Mouse (Mus musculus): ENCODE data around the gene Slc22a15.

Slc22a15 gene

GRCm38 (mm10) chr3:101923843-101924740, at the start of gene Slc22a15:
TSS of gene Slc22a15 (minus strand) at chr3:101924453.
- DNase-seq (ENCODE audit: low read depth, low spot score): no peak

- no peak for DNase-seq (ENCODE audit: low read depth, low spot score)
Observed at GRCm38 (mm10) chr3:101966825-101967558, 42.7 kb upstream of the Slc22a15 start.

GRCm38 (mm10) chr3:101964352-101964751, 40.1 kb upstream of the Slc22a15 start:
- no peak for DNase-seq (ENCODE audit: low read depth, low spot score)

DNA sequence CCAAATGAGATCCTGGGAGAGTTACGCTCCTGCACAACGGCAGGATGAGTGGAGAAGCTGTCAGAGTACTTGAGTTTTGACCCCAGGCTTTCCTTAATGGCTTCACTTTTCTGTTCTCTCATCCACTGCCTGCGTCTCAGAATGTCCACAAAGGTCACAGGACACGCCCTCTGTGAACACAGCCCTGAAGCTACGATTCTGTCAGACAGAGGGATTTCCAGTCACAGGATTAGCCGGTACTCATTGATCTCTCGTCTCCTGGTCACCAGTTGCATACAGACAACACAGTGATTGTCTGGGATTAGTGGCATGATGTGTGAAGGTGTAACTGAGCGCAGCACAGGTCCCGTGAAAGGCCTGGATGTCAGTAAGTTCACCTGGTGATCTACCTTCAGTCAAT, 39.2 kb upstream of the Slc22a15 start:
- DNase-seq (ENCODE audit: low read depth, low spot score): no peak

DNA sequence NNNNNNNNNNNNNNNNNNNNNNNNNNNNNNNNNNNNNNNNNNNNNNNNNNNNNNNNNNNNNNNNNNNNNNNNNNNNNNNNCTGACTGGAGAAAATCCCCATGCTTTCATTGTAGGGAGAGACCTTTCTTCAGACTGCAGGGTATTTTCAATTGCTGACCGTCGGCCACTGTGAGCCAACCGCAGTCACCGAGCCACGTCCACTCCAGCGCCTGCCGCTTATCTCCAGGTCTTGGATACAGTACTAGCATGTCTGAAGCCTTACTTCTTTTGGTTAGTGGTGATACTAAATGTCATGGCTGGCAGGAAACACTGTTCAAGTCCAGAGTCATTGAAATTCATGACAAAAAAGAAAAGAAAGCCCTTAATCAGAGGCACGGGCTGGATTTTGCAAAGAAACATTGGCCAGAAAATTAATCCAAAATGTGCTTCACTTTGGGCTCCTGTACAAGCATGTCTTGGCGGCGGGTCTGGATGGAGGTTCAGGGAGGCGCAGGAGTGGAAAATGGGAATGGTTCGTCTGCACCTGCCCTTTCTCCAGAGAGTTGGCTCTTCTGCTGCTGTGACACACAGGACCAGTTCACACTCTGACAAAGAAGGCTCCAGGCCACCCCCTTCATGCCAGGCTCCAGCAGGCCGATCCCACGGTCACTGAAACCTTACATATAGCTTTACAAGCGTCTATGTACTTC, 37.0 kb upstream of the Slc22a15 start:
- no peak for DNase-seq (ENCODE audit: low read depth, low spot score)

DNA sequence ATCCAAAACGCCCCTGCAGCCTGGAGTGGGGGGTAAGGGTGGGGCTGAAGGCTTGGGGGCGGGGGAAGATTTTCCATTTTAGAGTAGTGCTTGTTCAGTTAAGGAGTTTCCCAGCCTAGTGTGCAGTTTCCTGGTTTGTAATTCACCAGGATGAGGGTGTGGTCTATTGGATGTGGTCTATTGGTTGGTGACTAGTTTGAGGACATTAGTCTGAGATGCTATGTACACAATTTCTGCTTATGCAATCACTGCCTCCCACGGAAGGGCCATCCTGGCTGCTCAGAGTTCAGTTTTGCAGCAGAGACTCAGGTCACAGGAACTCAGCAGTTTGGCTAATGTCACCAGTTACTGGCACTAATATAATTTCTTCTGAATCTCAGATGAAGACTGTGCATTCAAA, 33.8 kb upstream of the Slc22a15 start:
- no peak for DNase-seq (ENCODE audit: low read depth, low spot score)

- no peak for DNase-seq (ENCODE audit: low read depth, low spot score)
Observed at GRCm38 (mm10) chr3:101953506-101953905, 29.3 kb upstream of the Slc22a15 start.

DNA sequence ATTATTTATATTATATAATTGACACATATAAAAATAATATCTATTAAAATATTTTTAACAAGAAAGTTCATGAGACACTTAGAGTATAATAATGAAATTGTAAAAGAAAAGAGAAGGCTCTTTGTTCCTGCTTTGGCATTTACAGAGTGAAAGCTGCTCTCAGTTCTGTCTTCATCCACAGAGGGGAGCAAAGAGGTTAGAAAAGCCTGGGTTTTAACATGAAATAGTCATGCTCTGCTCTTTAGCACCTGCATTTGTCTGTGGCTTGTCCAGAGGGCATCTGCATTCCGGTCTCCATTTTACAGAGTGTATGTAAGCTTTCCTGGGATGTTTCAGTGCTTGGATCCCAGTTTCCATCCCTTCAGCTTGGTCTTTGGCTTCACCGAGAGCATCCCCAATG, 28.3 kb upstream of the Slc22a15 start:
- no peak for DNase-seq (ENCODE audit: low read depth, low spot score)

DNA sequence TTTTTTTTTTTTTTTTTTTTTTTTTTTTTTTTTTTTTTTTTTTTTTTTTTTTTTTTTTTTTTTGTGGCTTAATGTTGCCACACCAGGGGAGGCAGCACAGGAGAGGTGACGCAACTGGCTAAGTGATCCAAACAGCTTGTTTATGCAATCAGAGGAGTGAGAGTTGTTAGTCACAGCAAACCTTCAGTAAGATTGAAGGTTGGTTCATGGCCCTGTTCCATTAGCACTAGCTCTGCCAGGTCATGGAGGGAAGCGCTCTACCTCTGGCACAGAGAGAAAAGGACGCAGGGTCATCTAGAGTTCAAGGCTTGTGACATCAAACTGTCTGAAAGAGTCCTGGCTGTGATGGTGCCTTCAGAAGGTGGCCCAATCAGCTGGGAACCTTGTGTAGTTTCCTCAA, 24.3 kb upstream of the Slc22a15 start:
- no peak for DNase-seq (ENCODE audit: low read depth, low spot score)

DNA sequence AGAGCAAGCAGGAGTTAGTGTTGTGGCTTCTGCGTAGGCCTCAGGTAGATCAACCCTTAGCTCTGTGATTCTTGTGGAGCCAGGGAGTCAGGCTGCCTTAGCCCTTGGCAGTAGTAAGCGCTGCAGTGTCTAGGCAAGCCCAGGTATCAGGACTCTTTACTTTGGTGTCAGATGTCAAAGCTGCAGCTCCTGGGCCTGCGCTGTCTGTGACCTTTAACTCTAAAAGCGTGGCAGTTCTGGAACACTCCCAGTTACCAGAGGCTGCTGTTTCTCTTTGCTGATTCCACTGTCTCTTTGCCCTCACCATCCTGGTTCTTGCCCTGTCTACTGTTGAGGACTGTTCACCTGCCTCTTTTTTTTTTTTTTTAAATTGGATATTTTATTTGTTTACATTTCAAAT, 23.0 kb upstream of the Slc22a15 start:
- no peak for DNase-seq (ENCODE audit: low read depth, low spot score)

DNA sequence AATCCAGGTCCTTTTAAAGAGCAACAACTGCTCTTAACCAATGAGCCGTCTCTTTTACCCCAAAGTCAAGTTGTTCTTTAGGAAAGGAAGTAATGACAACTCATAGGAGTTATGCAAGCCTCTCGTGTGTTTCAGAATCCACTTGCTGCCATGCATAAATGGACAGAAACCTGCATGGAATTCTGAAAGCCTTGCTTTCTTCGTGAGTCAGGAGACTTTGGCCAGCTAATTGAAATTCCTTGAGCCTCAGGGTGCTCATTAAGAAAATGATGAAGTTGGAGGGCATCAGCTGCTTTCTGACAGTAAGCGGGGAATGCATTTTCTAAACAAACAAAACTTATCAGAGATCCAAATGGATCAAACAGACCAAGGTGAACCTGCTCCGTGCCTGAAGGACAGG, 21.0 kb upstream of the Slc22a15 start:
- DNase-seq (ENCODE audit: low read depth, low spot score): no peak

DNA sequence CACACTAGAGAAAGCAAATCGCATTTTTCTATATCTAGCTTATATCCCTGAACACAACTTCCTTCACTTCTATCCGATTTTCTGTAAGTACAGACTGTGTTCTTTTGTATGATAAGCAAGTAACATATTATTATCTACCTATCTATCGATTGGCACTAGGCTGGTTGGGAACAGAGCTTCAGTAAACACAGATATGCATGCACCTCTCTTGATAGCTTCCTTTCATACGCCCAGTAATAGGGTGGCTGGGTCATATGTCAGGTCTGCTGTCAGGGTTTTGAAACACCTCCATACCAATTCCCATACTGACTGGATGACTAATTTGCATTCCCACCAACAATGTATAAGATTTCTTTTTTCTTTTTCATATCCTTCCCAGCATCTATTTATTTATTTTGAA, 16.2 kb upstream of the Slc22a15 start:
- DNase-seq (ENCODE audit: low read depth, low spot score): no peak

DNA sequence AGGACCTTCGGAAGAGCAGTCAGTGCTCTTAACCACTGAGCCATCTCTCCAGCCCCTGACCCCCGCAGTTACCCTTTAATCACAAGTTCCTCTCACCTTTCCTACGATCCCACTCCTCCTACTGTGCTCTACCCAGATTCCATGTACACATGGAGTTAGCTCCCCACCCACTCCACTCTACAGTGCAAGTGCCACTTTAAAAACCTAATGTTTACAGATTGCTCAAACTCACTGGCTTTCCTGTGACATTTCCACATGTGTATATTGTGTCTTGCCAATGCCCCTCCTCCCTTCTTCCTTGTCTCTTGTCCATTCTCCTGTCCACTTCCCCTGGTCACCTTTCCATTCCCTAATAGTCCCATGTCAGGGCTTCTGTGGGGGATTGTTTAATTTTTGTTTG, 15.6 kb upstream of the Slc22a15 start:
- no peak for DNase-seq (ENCODE audit: low read depth, low spot score)

GRCm38 (mm10) chr3:101939152-101939551, 14.9 kb upstream of the Slc22a15 start:
- no peak for DNase-seq (ENCODE audit: low read depth, low spot score)

- DNase-seq (ENCODE audit: low read depth, low spot score): no peak
Observed at GRCm38 (mm10) chr3:101936369-101936768, 12.1 kb upstream of the Slc22a15 start.

DNA sequence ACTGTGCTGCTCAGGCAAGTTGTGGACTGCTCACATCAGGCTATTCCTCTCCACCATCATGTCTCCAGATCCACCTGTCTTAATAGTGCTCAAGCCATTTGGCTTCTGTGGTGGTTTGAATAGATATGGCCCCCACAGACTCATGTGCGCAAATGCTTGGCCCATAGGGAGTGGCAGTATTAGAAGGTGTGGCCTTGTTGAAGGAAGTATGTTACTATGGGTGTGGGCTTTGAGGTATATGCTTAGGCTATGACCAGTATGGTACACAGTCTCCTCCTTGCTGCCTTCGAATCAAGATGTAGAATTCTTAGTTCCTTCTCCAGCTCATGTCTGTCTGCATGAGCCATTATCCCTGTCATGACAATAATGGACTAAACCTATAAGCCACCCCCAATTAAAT, 9.6 kb upstream of the Slc22a15 start:
- DNase-seq (ENCODE audit: low read depth, low spot score): no peak

DNA sequence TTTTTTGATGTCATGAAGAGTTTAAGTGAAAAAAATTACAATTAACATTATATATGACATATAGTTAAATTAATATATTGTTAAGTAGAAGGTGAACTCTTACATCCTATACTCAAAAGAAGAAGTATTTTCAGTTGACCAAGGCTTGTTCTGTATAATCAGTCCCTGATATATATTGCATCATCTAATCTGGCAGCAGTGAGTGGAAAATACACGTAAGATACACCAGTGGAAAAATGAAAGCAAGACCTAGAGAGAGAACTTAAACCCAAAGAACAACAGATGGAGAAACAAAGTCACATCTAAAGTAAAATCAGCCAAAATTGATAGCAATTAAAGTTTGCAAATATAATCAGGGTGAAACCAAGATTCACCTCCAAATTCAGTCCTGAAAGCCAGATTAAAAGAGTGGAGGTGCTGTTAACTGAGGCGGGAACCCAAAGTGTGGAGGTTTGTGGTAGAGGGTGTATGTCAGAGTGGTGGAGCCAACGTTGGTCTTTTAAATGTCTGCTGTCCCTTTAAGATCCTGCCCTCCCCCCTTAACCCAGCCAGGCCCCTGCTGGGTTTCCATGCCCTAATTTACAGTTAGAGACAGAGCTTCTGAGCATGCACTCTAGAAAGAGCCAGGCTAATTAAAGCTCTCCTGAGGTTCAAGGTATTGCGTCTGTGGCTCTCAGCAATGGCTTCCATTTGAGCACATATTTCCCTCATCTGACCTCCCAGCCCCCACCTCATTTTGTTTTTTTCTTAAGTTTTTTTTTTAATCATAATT, 5.0 kb upstream of the Slc22a15 start:
- DNase-seq (ENCODE audit: low read depth, low spot score): no peak

- no peak for DNase-seq (ENCODE audit: low read depth, low spot score)
Observed at GRCm38 (mm10) chr3:101926636-101927035, 2.4 kb upstream of the Slc22a15 start.

DNA sequence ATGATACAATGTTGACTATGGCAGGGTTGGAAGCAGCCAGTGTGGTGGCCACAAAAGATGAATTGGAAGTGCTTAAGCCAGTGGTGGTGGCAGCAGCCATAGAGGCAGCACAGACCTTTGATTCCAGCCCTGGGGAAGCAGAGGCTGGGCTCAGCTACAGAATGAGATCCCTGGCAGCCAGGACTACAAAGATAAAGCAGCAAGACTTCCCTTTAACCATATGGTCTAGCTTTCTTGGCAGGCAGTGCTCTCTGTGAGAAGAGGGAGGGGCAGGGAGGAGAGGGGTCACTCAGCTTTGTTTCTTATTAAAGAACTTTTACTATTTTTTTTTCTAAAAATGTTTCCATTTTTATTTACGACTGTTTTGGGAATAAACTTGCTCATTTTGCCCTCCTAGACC, 1.4 kb upstream of the Slc22a15 start:
- DNase-seq (ENCODE audit: low read depth, low spot score): no peak

- DNase-seq (ENCODE audit: low read depth, low spot score): no peak
Observed at GRCm38 (mm10) chr3:101922366-101922765, 1.9 kb downstream of the Slc22a15 start.

DNA sequence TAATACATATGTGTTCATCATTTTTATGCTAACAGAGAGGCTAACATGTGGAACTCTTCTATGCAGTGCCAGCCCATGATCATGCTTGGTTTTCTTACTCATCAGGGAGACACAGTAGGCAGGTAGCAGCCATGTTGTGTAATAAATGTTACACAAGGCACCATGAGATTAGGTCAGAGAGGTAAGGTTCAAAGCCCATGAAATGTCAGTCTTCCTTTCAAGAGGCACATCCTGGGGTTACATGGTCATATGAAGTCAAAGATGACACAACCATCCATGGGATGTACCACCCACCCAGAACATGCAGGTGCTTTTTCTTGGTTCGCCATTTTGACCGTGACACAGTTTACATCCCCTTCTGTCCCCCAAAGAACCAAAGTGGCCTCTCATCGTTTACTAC, 5.7 kb downstream of the Slc22a15 start:
- DNase-seq (ENCODE audit: low read depth, low spot score): no peak

GRCm38 (mm10) chr3:101917665-101918064, 6.6 kb downstream of the Slc22a15 start:
- DNase-seq (ENCODE audit: low read depth, low spot score): no peak

Data from telencephalon, adult 2 months (tissue).